Mouse (Mus musculus): Measurements from ENCODE around the gene Irs3.

DNA sequence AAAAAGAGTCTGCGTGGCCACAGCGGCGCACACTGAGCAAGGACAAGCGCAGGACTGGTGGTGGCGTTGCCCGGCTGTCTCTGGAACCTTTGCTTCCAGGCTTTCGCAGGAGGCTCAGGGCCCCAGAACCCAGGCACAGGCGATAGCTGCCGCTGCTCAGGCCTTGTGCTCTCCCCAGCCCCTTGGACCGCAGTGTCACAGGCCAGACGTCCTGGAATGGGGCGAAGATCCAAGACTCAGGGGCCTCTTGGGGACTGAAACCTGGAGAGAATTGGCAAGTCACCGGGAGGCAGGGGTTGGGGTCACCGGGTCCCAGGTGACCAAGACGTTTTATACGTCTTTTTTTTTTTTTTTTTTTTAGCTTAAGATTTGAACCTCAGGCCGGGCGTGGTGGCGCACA lies 1.0 kb downstream of the Irs3 start:
- no peak for TF ChIP-seq CTCF (IDR thresholded peaks at IDR 0.05; ENCODE audit: extremely low read depth, insufficient read length, insufficient replicate concordance, low read depth, low read length)
- no peak for TF ChIP-seq POLR2A (IDR thresholded peaks at IDR 0.05; ENCODE audit: low read depth, low read length)

All from small intestine, adult 2 months (tissue).